Mouse (Mus musculus) lung, embryonic 14.5 days (tissue): ENCODE measurements around the gene Sema5a. TPM values are rescaled to one million over a fixed set of nuclear protein-coding genes. Genes with fewer than 3 reads are reported as not detected.

Experiments used
- ATAC-seq: fragments of 200-750 bp; cut with Nextera tagmentation; 2 replicates; pipeline ENCODE4 v1.8.0; 2017; ENCODE audit warnings: mild to moderate bottlenecking, moderate TSS enrichment, moderate library complexity; ENCODE audit not compliant: insufficient read depth
- DNase-seq: peaks from one replicate; pipeline ENCODE4 v3.0.0-alpha.2; 2015
- H3K27ac ChIP-seq: fragments of 300-500 bp; sonication (generic); 2 replicates; pipeline ENCODE4 v1.5.1; 2014; ENCODE audit warnings: low read depth, mild to moderate bottlenecking, moderate library complexity
- H3K27me3 ChIP-seq: fragments of 300-500 bp; sonication (generic); 2 replicates; pipeline ENCODE4 v1.6.1; 2014; ENCODE audit warnings: low read length, control low read depth; ENCODE audit not compliant: insufficient read depth
- H3K36me3 ChIP-seq: fragments of 300-500 bp; sonication (generic); 2 replicates; pipeline ENCODE4 v1.6.1; 2014; ENCODE audit warnings: control low read depth; ENCODE audit not compliant: insufficient read depth
- H3K4me1 ChIP-seq: fragments of 300-500 bp; sonication (generic); 2 replicates; pipeline ENCODE4 v1.6.1; 2014; ENCODE audit warnings: antibody characterized with exemption, control low read depth; ENCODE audit not compliant: insufficient read depth
- H3K4me2 ChIP-seq: fragments of 300-500 bp; sonication (generic); 2 replicates; pipeline ENCODE4 v1.6.1; 2014; ENCODE audit warnings: mild to moderate bottlenecking
- H3K4me3 ChIP-seq: fragments of 300-500 bp; sonication (generic); 2 replicates; pipeline ENCODE4 v1.5.1; 2014; ENCODE audit warnings: low read depth, low read length
- H3K9ac ChIP-seq: fragments of 300-500 bp; sonication (generic); 2 replicates; pipeline ENCODE4 v1.6.1; 2014
- H3K9me3 ChIP-seq: fragments of 300-500 bp; sonication (generic); 2 replicates; pipeline ENCODE4 v1.6.1; 2016; ENCODE audit warnings: low read depth, low read length, control low read depth
- CTCF ChIP-seq: IDR thresholded peaks from 2 replicates; pipeline ENCODE4 v1.5.1; 2016; ENCODE audit warnings: antibody characterized with exemption, low read depth
- WGBS: fragments of 180-500 bp; shearing (Covaris S2); extraction: QIAGEN DNeasy Blood & Tissue Kit; methylation state at CpG from one replicate; pipeline ENCODE4 v1.1.7; 2014; 5-methylcytosine and 5-hydroxymethylcytosine counted together
- polyA plus RNA-seq: library from polyadenylated mRNA; unstranded; fragments of >200 nt; fragmentation: Nextera tagmentation; extraction: Ambion mirVana; gene quantifications from 2 replicates; pipeline ENCODE4 v1.2.1, GENCODE M21; 2014

Sema5a gene
- polyA plus RNA-seq, 1 experiment from 2014 or later: 17.9 TPM

GRCm38 (mm10) chr15:32597189-32597588, 352.6 kb downstream of the Sema5a start:
- Histone ChIP-seq H3K27me3 (no peaks in the 10 kb centered on the region), H3K36me3 (no peaks in the 10 kb centered on the region), H3K9ac (no peak overlapping the region), H3K4me2 (no peak overlapping the region), H3K4me1 (no peaks in the 10 kb centered on the region), H3K4me3 (no peak overlapping the region), H3K27ac (no peak overlapping the region), H3K9me3 (no peaks in the 10 kb centered on the region)
- DNase-seq: no peak
- ATAC-seq: no peak
- no peak for TF ChIP-seq CTCF
- 82% methylated on average over 3 of the region's 3 CpGs for WGBS

- H3K27me3 ChIP-seq: no peaks in the 10 kb centered on the region
- no peak overlapping the region for H3K27ac ChIP-seq
- no peak for DNase-seq
- no peaks in the 10 kb centered on the region; the same call in 1 of the 2 replicates for H3K36me3 ChIP-seq
- H3K4me2 ChIP-seq: no peak overlapping the region
- no peak for ATAC-seq
- 82% methylated on average over 3 of the region's 3 CpGs for WGBS
- no peaks in the 10 kb centered on the region for H3K4me1 ChIP-seq
- no peaks in the 10 kb centered on the region for H3K9me3 ChIP-seq
- no peak for TF ChIP-seq CTCF
- no peak overlapping the region for H3K4me3 ChIP-seq
- H3K9ac ChIP-seq: no peak overlapping the region
Observed at GRCm38 (mm10) chr15:32607236-32607635, 362.6 kb downstream of the Sema5a start.

- no peak overlapping the region for H3K27ac ChIP-seq
- WGBS: 54% methylated on average over 2 of the region's 2 CpGs
Observed at GRCm38 (mm10) chr15:32610776-32611175, 366.2 kb downstream of the Sema5a start.

GRCm38 (mm10) chr15:32611201-32611600, 366.6 kb downstream of the Sema5a start:
- no peaks in the 10 kb centered on the region for H3K4me1 ChIP-seq
- no peak overlapping the region for H3K9ac ChIP-seq
- TF ChIP-seq CTCF: no peak
- no peak overlapping the region for H3K4me2 ChIP-seq
- H3K27me3 ChIP-seq: no peaks in the 10 kb centered on the region
- DNase-seq: no peak
- WGBS: 80% methylated on average over 7 of the region's 7 CpGs
- ATAC-seq: no peak
- H3K36me3 ChIP-seq: no peaks in the 10 kb centered on the region; the same call in 1 of the 2 replicates
- no peaks in the 10 kb centered on the region for H3K9me3 ChIP-seq
- no peak overlapping the region for H3K4me3 ChIP-seq
- no peak overlapping the region for H3K27ac ChIP-seq

More at GRCm38 (mm10) chr15:32610776-32611175, 366.2 kb downstream of the Sema5a start:
- Histone ChIP-seq H3K9ac (no peak overlapping the region), H3K27me3 (no peaks in the 10 kb centered on the region), H3K4me2 (no peak overlapping the region), H3K9me3 (no peaks in the 10 kb centered on the region), H3K36me3 (no peaks in the 10 kb centered on the region; the same call in 1 of the 2 replicates), H3K4me3 (no peak overlapping the region), H3K4me1 (no peaks in the 10 kb centered on the region)
- no peak for TF ChIP-seq CTCF
- DNase-seq (peak; percentile 71), ATAC-seq (peak; percentile 54)

- Histone ChIP-seq H3K4me2 (no peak overlapping the region), H3K27ac (no peak overlapping the region), H3K9ac (no peak overlapping the region), H3K9me3 (no peaks in the 10 kb centered on the region), H3K4me3 (no peak overlapping the region), H3K27me3 (no peaks in the 10 kb centered on the region), H3K36me3 (no peaks in the 10 kb centered on the region; the same call in 1 of the 2 replicates), H3K4me1 (no peaks in the 10 kb centered on the region)
- DNase-seq (no peak), ATAC-seq (no peak)
- no peak for TF ChIP-seq CTCF
- WGBS: 89% methylated on average over 6 of the region's 6 CpGs
Observed at GRCm38 (mm10) chr15:32613718-32614117, 369.1 kb downstream of the Sema5a start.

GRCm38 (mm10) chr15:32615773-32616172, 371.2 kb downstream of the Sema5a start:
- WGBS: 83% methylated on average over 5 of the region's 5 CpGs
- H3K36me3 ChIP-seq: no peaks in the 10 kb centered on the region; the same call in 1 of the 2 replicates
- no peak overlapping the region for H3K4me2 ChIP-seq

GRCm38 (mm10) chr15:32619199-32619598, 374.6 kb downstream of the Sema5a start:
- 53% methylated on average over 2 of the region's 2 CpGs for WGBS

More at GRCm38 (mm10) chr15:32615773-32616172, 371.2 kb downstream of the Sema5a start:
- Histone ChIP-seq H3K4me1 (no peaks in the 10 kb centered on the region), H3K27ac (no peak overlapping the region), H3K9me3 (no peaks in the 10 kb centered on the region), H3K9ac (no peak overlapping the region), H3K27me3 (no peaks in the 10 kb centered on the region), H3K4me3 (no peak overlapping the region)
- DNase-seq: no peak
- no peak for TF ChIP-seq CTCF
- no peak for ATAC-seq

More at GRCm38 (mm10) chr15:32619199-32619598, 374.6 kb downstream of the Sema5a start:
- Histone ChIP-seq H3K27ac (no peak overlapping the region), H3K9me3 (no peaks in the 10 kb centered on the region), H3K36me3 (no peaks in the 10 kb centered on the region), H3K9ac (no peak overlapping the region), H3K4me1 (no peaks in the 10 kb centered on the region), H3K4me2 (no peak overlapping the region), H3K4me3 (no peak overlapping the region), H3K27me3 (no peaks in the 10 kb centered on the region)
- ATAC-seq: no peak
- DNase-seq: no peak
- TF ChIP-seq CTCF: no peak
